Mouse (Mus musculus) forebrain, embryonic 11.5 days (tissue): ENCODE data around the gene Rcan2. TPM values are rescaled to one million over a fixed set of nuclear protein-coding genes. Genes with fewer than 3 reads are reported as not detected.

ENCODE experiments used
- ATAC-seq: fragments of 200-750 bp; cut with Nextera tagmentation; replicated peaks from 2 replicates; pipeline ENCODE4 v1.8.0; 2017; ENCODE audit warnings: moderate TSS enrichment; ENCODE audit not compliant: low FRiP score
- DNase-seq: peaks from one replicate; pipeline ENCODE4 v3.0.0-alpha.2; 2017; ENCODE audit warnings: low spot score
- H3K27ac ChIP-seq: fragments of 300-500 bp; sonication (generic); 2 replicates; pipeline ENCODE4 v1.5.1; 2014; ENCODE audit warnings: low read depth, low read length
- H3K27me3 ChIP-seq: fragments of 300-500 bp; sonication (generic); 2 replicates; pipeline ENCODE4 v1.6.1; 2014; ENCODE audit warnings: mild to moderate bottlenecking, low read length, mixed read lengths; ENCODE audit not compliant: control insufficient read depth, insufficient read depth
- H3K36me3 ChIP-seq: fragments of 300-500 bp; sonication (generic); 2 replicates; pipeline ENCODE4 v1.6.1; 2014; ENCODE audit warnings: mild to moderate bottlenecking, low read length, moderate library complexity, mixed read lengths; ENCODE audit not compliant: control insufficient read depth, insufficient read depth
- H3K4me1 ChIP-seq: fragments of 300-500 bp; sonication (generic); replicated peaks from 2 replicates; pipeline ENCODE4 v1.6.1; 2014; ENCODE audit warnings: low read length, mixed read lengths; ENCODE audit not compliant: control insufficient read depth, insufficient read depth
- H3K4me2 ChIP-seq: fragments of 300-500 bp; sonication (generic); 2 replicates; pipeline ENCODE4 v1.6.1; 2014; ENCODE audit warnings: low read depth, mild to moderate bottlenecking, low read length, moderate library complexity, mixed read lengths; ENCODE audit not compliant: severe bottlenecking
- H3K4me3 ChIP-seq: fragments of 300-500 bp; sonication (generic); 2 replicates; pipeline ENCODE4 v1.5.1; 2014; ENCODE audit warnings: low read depth, low read length
- H3K9ac ChIP-seq: fragments of 300-500 bp; sonication (generic); 2 replicates; pipeline ENCODE4 v1.6.1; 2014; ENCODE audit warnings: low read length
- H3K9me3 ChIP-seq: fragments of 300-500 bp; sonication (generic); 2 replicates; pipeline ENCODE4 v1.6.1; 2016; ENCODE audit warnings: low read length, mixed read lengths; ENCODE audit not compliant: control insufficient read depth
- WGBS: fragments of 180-500 bp; shearing (Covaris S2); extraction: QIAGEN DNeasy Blood & Tissue Kit; methylation state at CpG from one replicate; pipeline ENCODE4 v1.1.7; 2014; 5-methylcytosine and 5-hydroxymethylcytosine counted together
- polyA plus RNA-seq: library from polyadenylated mRNA; unstranded; fragments of >200 nt; fragmentation: Nextera tagmentation; extraction: Ambion mirVana; gene quantifications from 2 replicates; pipeline ENCODE4 v1.2.1, GENCODE M21; 2014

The Rcan2 gene
- polyA plus RNA-seq, 1 experiment from 2014 or later = 20.6 TPM

GRCm38 (mm10) chr17:43997514-43997913, 196.4 kb downstream of the Rcan2 start:
- 91% methylated on average over 7 of the region's 7 CpGs for WGBS
- no peak overlapping the region for H3K9ac ChIP-seq
- no peaks in the 10 kb centered on the region for H3K9me3 ChIP-seq
- no peak overlapping the region for H3K4me2 ChIP-seq
- H3K36me3 ChIP-seq = no peaks in the 10 kb centered on the region
- no peak overlapping the region for H3K4me3 ChIP-seq
- DNase-seq (no peak), ATAC-seq (no peak)
- no peaks in the 10 kb centered on the region; the same call in 1 of the 2 replicates for H3K27me3 ChIP-seq
- no peak overlapping the region for H3K27ac ChIP-seq
- no peaks in the 10 kb centered on the region for H3K4me1 ChIP-seq

DNA sequence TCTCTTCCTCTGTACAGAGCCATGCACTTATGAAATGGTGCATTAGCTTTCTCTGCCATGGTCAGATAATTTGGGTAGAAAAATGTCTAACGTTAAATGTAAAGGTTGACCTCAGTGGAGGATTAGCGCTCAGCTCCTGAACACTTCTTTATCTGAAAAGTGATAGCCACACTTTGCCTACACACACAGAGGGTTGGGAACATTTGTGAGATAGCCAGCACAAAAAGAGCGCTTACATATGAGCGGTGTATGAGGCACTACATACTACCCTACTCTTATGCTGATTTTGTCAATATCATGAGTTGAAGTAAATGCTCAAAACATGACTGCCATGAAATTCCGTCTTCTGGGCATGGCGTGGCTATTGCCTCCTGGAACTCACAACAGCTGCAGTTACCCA, 196.9 kb downstream of the Rcan2 start:
- ATAC-seq (no peak), DNase-seq (no peak)
- Histone ChIP-seq H3K27me3 (no peaks in the 10 kb centered on the region; the same call in 1 of the 2 replicates), H3K4me3 (no peak overlapping the region), H3K9ac (no peak overlapping the region), H3K36me3 (no peaks in the 10 kb centered on the region), H3K4me1 (no peaks in the 10 kb centered on the region), H3K9me3 (no peaks in the 10 kb centered on the region), H3K27ac (no peak overlapping the region), H3K4me2 (no peak overlapping the region)
- 93% methylated on average over 6 of the region's 6 CpGs for WGBS

DNA sequence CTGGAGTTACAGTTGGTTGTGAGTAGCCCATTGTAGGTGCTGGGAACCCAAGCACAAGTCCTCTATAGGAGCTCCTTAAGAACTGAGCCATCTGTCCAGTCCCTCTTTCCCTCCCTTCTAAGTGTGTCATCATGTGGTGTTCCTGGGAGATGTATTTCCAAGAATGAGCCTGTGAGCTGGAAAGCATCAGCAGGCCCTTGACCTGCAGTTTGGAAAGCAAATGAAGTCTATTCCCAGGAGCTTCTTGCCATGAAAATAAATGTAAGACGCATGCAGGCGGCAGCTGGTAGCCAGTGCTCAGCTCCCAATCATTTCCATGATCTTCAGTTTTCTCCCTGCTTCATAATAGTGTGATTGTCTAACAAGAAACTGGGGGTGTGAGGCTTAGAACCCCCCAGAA, 203.2 kb downstream of the Rcan2 start:
- DNase-seq (no peak), ATAC-seq (no peak)
- Histone ChIP-seq H3K9ac (no peak overlapping the region), H3K4me1 (no peaks in the 10 kb centered on the region), H3K36me3 (no peaks in the 10 kb centered on the region), H3K4me2 (no peak overlapping the region), H3K4me3 (no peak overlapping the region), H3K9me3 (no peaks in the 10 kb centered on the region), H3K27me3 (no peaks in the 10 kb centered on the region), H3K27ac (no peak overlapping the region)
- WGBS = 88% methylated on average over 2 of the region's 2 CpGs

DNA sequence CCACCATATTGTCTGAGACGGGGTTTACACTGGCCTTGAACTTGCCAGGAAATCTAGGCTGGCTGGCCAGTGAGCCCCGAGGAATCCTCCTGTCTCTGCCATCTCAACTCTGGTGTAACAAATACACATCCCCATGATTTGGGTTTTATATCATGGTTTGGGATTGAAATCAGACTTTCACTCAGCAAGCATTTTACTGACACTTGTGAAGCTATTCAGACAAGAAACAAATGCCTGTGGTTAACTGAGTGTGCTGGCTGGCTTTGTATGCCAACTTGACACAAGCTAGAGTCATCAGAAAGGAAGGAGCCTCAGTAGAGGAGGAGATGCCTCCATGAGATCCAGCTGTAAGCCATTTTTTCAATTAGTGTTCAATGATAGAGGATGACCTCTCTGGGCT, 206.3 kb downstream of the Rcan2 start:
- Histone ChIP-seq H3K9me3 (no peaks in the 10 kb centered on the region), H3K27ac (no peak overlapping the region), H3K4me1 (no peaks in the 10 kb centered on the region), H3K9ac (no peak overlapping the region), H3K27me3 (no peaks in the 10 kb centered on the region), H3K36me3 (no peaks in the 10 kb centered on the region), H3K4me3 (no peak overlapping the region), H3K4me2 (no peak overlapping the region)
- DNase-seq = no peak
- ATAC-seq = no peak
- 90% methylated on average over 2 of the region's 2 CpGs for WGBS

- Histone ChIP-seq H3K4me2 (no peak overlapping the region), H3K4me3 (no peak overlapping the region), H3K4me1 (no peaks in the 10 kb centered on the region), H3K27me3 (no peaks in the 10 kb centered on the region), H3K9ac (no peak overlapping the region), H3K27ac (no peak overlapping the region), H3K9me3 (no peaks in the 10 kb centered on the region), H3K36me3 (no peaks in the 10 kb centered on the region)
- DNase-seq (no peak), ATAC-seq (no peak)
- WGBS = 74% methylated on average over 4 of the region's 4 CpGs
These were observed 210.8 kb downstream of the Rcan2 start for GRCm38 (mm10) chr17:44011917-44012316.

GRCm38 (mm10) chr17:44013756-44014510, 212.8 kb downstream of the Rcan2 start:
- Histone ChIP-seq H3K4me1 (no peaks in the 10 kb centered on the region), H3K36me3 (no peaks in the 10 kb centered on the region), H3K4me2 (no peak overlapping the region), H3K9me3 (no peaks in the 10 kb centered on the region), H3K27ac (no peak overlapping the region), H3K9ac (no peak overlapping the region), H3K4me3 (no peak overlapping the region), H3K27me3 (no peaks in the 10 kb centered on the region)
- no peak for DNase-seq
- WGBS = 78% methylated on average over 4 of the region's 4 CpGs
- no peak for ATAC-seq

DNA sequence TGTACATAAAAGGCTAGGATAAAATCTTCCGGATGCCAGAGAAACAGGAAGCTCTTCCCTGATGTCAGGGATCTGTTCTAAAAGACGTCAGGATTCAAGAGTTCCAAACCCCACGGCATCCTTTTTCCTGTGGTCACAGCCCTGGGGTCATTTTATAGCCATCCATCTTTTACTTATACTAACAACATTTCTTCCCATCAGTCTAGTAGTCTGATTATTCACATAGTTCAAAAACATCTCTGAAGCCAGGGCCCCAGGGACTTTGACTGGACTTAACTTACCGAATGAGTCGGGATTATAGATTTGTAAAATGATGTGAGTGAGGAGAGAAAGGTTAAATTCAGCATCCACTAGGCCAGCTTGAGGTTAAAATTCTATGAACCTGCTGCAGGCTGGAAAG, 215.2 kb downstream of the Rcan2 start:
- Histone ChIP-seq H3K27me3 (no peaks in the 10 kb centered on the region), H3K4me2 (no peak overlapping the region), H3K36me3 (no peaks in the 10 kb centered on the region), H3K9ac (no peak overlapping the region), H3K4me3 (no peak overlapping the region), H3K9me3 (no peaks in the 10 kb centered on the region), H3K4me1 (no peaks in the 10 kb centered on the region), H3K27ac (no peak overlapping the region)
- ATAC-seq (no peak), DNase-seq (no peak)
- 90% methylated on average over 5 of the region's 5 CpGs for WGBS

DNA sequence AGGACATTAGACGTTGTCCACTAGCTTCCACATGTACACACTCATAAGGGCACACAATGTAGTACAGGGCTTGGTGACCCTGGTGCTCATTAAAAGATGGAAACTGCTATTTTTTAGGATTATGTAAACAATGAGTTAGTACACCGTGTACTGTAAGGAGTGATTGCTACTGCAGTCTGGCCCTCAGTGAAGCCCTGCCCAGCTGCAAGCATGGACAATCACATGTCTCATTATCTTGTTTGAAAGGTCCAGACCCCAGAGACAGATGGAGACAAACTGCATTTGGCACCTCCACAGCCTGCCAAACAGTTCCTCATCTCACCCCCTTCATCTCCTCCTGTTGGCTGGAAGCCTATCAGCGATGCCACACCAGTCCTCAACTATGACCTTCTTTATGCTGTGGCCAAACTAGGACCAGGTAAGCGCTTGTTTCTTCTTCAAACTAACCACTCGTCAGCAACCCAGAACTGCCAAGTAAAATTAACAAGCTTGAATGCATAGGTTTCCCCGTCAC, 219.6 kb downstream of the Rcan2 start:
- Histone ChIP-seq H3K36me3 (no peaks in the 10 kb centered on the region), H3K4me1 (no peaks in the 10 kb centered on the region; the same call in 1 of the 2 replicates), H3K4me3 (no peak overlapping the region), H3K27me3 (no peaks in the 10 kb centered on the region), H3K9ac (no peak overlapping the region), H3K4me2 (no peak overlapping the region), H3K9me3 (no peaks in the 10 kb centered on the region), H3K27ac (no peak overlapping the region)
- 85% methylated on average over 6 of the region's 6 CpGs for WGBS
- ATAC-seq (no peak), DNase-seq (no peak)

GRCm38 (mm10) chr17:44023842-44024241, 222.7 kb downstream of the Rcan2 start:
- no peaks in the 10 kb centered on the region for H3K27me3 ChIP-seq
- ATAC-seq (no peak), DNase-seq (no peak)
- peaks cover 2% of the 10 kb centered on the region; the same call in 1 of the 2 replicates for H3K4me1 ChIP-seq
- H3K27ac ChIP-seq = no peak overlapping the region
- no peak overlapping the region for H3K4me2 ChIP-seq
- no peak overlapping the region for H3K9ac ChIP-seq
- H3K36me3 ChIP-seq = no peaks in the 10 kb centered on the region
- no peak overlapping the region for H3K4me3 ChIP-seq
- no peaks in the 10 kb centered on the region for H3K9me3 ChIP-seq
- WGBS = 80% methylated on average over 2 of the region's 2 CpGs
